Mouse (Mus musculus) gastrocnemius, adult 8-10 months (tissue): ENCODE results near the gene Fxyd6. TPM values are rescaled to one million over a fixed set of nuclear protein-coding genes. Genes with fewer than 3 reads are reported as not detected.

Experiments used
- total RNA-seq, 4 experiments: library from RNA; stranded (reverse); gene quantifications; 2 replicates each; pipeline ENCODE4 v1.2.4; 2022

Gene Fxyd6
- total RNA-seq, 4 experiments from 2014 or later, result 42.6 to 50.9 (median 47.3) TPM

Other genes with a start within 250 kb of the Fxyd6 start
- 100 to 1,000 TPM; 209 to 275 (median 247) TPM for gene Scn4b, start 231.8 kb upstream of the Fxyd6 start, total RNA-seq
- gene BC049352, start 188.2 kb upstream of the Fxyd6 start, total RNA-seq, result 1 to 10 TPM in 3 of 4 experiments, under 1 TPM in 1; 0.78 to 1.9 (median 1.4) TPM
- gene Tmprss4, start 166.1 kb upstream of the Fxyd6 start, total RNA-seq, result not detected
- under 1 TPM; 0.15 to 0.36 (median 0.28) TPM for gene Il10ra, start 101.0 kb upstream of the Fxyd6 start, total RNA-seq
- 1 to 10 TPM in 1 of 4 experiments, under 1 TPM in 3; 0.16 to 1.3 (median 0.50) TPM for gene Tmprss13, start 51.1 kb upstream of the Fxyd6 start, total RNA-seq
- 1 to 10 TPM in 2 of 4 experiments, under 1 TPM in 1, not detected in 1; 0.88 to 3.6 (median 1.7) TPM for gene Fxyd2, start 29.5 kb downstream of the Fxyd6 start, total RNA-seq
- gene Dscaml1, start 56.4 kb downstream of the Fxyd6 start, total RNA-seq, result not detected